Mouse (Mus musculus) cerebral cortex, adult 2 months (tissue): ENCODE measurements around the gene Tff1.

ENCODE experiments used
- WGBS: fragments of 180-500 bp; shearing (Covaris S2); methylation state at CpG from one replicate; pipeline ENCODE4 v1.1.7; 2018; 5-methylcytosine and 5-hydroxymethylcytosine counted together

The Tff1 gene

GRCm38 (mm10) chr17:31153785-31154184, 11.3 kb downstream of the Tff1 start:
- WGBS = 52% methylated on average over 8 of the region's 8 CpGs

DNA sequence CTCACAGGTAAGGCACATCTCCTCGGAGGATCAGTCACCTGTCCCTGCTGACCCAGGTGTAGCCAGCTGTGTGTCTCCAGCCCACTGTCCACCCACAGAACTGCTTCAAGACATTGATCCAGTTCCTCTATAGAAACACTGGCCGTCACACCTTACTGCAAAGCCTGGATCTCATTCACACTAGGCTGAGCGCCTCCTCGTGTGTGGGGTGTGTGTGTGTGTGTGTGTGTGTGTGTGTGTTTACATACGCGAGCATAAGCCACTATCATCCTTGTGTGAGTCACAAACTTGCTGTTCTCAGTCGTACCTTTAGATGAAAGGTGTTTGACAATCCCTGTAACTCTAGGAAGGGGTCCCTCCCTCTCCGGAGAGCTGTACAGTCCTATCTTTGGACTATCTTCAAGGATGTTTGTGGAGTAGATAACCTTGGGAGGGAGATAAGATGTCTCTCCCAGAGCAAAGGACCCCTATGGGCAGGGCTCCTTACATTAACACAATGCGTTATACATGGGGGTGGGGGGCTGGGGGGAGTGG, 12.0 kb downstream of the Tff1 start:
- WGBS = 84% methylated on average over 9 of the region's 9 CpGs

- WGBS = 74% methylated on average over 5 of the region's 5 CpGs
Observed at GRCm38 (mm10) chr17:31152512-31152911, 12.6 kb downstream of the Tff1 start.

GRCm38 (mm10) chr17:31145998-31146397, 19.1 kb downstream of the Tff1 start:
- 85% methylated on average over 9 of the region's 9 CpGs for WGBS

GRCm38 (mm10) chr17:31144040-31145037, 20.7 kb downstream of the Tff1 start, which contains the start of gene Tff2:
Gene Tff2, minus strand, starts transcription at chr17:31144282.
- 70% methylated on average over 15 of the region's 15 CpGs for WGBS

DNA sequence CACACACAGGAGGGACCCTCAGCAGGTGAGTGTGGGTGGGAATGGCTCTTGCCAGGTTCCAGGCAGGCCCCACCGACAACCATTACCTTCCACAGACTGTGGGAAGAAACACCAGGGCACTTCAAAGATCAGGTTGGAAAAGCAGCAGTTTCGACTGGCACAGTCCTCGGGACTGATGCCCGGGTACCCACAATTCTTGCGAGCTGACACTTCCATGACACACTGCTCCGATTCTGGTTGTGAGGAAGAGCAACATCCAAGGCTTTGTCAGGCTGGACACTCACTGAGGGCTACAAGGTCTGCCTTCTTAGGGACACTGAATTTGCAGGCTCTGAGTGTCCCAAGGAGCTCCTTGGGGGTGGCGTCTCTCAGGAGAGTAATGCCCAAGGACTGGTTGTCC, 23.0 kb downstream of the Tff1 start:
- 90% methylated on average over 7 of the region's 7 CpGs for WGBS

DNA sequence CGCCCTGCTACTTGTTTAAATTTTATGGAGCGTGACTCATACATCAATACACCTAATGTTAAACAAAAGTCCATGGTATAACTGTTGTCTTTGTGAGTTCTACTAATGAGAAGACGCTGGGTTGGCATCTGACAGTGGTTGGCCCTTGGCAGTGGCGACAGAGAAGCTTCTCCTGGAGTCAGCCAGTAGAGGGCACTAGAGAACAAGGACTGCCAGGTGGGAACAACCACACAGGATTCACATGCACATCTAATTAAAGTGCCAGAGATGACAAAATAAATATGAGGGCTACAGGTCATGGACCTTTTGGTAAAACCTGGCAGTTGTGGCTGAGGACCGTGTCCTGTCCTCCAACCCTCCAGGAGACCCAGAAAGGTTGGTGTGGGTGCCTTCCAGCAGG, 26.7 kb downstream of the Tff1 start:
- WGBS = 22% methylated on average over 5 of the region's 5 CpGs

DNA sequence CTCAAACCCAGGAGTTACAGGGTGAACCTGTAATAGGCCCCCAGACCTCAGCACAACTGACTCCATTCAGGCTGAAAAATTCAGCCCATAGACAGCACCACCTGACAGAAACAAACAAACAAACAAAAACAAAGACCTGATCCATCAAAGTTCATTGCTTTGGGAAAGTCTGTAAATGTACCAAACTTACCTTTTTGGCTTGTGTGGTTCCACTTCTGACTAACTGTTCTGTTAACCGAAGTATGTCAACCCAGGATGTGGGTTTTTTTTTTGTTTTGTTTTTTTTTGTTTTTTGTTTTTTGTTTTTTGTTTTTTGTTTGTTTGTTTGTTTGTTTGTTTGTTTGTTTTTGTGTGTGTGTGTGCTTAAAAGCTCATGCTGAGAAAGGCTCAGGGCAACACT, 28.3 kb downstream of the Tff1 start:
- WGBS = 98% methylated on average over 1 of the region's 1 CpGs

DNA sequence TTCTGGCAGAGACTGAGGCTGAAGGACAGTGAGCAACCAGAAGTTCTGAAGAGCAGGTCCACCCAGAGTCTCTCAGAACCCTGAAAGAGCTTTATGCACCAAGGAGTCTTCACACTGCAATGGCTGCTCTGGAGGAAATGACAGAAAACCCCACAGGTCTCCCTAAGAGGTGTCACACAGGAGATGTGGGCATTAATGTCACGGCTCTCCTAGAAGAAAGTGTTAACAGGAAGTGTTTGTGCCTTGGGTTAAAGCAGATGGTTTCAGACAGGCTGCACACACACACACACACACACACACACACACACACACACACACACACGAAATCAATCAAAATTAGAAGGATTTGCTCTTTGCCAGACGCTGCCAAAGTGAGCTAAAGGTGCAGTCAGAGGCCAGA, 28.8 kb downstream of the Tff1 start:
- 74% methylated on average over 3 of the region's 3 CpGs for WGBS

GRCm38 (mm10) chr17:31134913-31135312, 30.2 kb downstream of the Tff1 start:
- 91% methylated on average over 6 of the region's 6 CpGs for WGBS

GRCm38 (mm10) chr17:31133776-31134175, 31.3 kb downstream of the Tff1 start:
- WGBS = 82% methylated on average over 15 of the region's 15 CpGs

GRCm38 (mm10) chr17:31131269-31131821, 33.7 kb downstream of the Tff1 start:
- WGBS = 62% methylated on average over 10 of the region's 10 CpGs

- WGBS = 54% methylated on average over 2 of the region's 2 CpGs
Observed at GRCm38 (mm10) chr17:31129452-31129851, 35.6 kb downstream of the Tff1 start, which contains the start of gene Tff3. Gene Tff3, minus strand, starts transcription at chr17:31129646.

- 80% methylated on average over 9 of the region's 9 CpGs for WGBS
Observed at GRCm38 (mm10) chr17:31128708-31129318, 36.3 kb downstream of the Tff1 start.

- 37% methylated on average over 9 of the region's 9 CpGs for WGBS
Observed at GRCm38 (mm10) chr17:31125548-31126266, 39.4 kb downstream of the Tff1 start.

DNA sequence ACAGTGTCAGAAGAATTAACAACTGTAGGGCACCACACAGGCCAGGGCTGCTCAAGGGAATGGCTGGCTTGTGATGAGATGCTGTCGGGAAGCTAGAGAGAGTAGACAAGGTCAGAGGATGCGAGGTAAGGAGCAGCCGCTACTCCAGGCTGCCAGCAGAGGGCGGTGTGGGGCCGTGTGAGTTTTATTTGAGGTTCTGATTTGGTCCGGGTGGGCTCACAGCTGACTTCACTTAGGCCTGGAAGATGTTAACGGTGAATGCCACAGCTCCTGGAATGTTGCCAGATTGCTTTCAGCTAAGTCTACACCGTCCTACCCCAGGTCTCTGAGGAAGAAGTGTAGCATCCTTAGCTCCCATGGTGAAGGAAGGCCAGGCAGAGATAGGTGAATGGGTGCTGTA, 43.1 kb downstream of the Tff1 start:
- WGBS = 19% methylated on average over 8 of the region's 8 CpGs

GRCm38 (mm10) chr17:31119429-31119828, 45.6 kb downstream of the Tff1 start:
- 11% methylated on average over 7 of the region's 7 CpGs for WGBS

DNA sequence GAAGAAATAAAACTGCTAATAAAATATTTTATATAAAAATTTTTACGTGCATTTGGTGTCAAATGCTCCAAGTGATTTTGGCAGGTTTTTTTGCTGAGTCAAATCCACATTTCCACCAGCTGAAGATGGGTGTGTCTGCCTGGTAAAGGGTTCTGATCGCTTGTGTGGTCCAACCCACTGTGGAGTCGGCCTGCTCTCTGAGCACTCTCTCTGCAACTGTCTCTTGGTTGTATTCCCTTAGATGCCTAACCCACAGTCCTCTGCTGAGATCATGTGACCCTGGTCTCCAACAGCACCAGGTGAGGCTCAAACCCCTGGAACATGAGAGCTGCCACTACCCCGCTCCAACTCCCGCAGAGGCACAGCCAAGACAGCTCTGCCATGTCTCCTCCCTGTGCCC, 47.1 kb downstream of the Tff1 start:
- WGBS = 83% methylated on average over 5 of the region's 5 CpGs

- 84% methylated on average over 6 of the region's 6 CpGs for WGBS
Observed at GRCm38 (mm10) chr17:31116063-31116462, 49.0 kb downstream of the Tff1 start.

- 50% methylated on average over 9 of the region's 9 CpGs for WGBS
Observed at GRCm38 (mm10) chr17:31113191-31113856, 51.8 kb downstream of the Tff1 start.
